Mouse (Mus musculus): Measurements from ENCODE around the gene Olfr1396. TPM values are rescaled to one million over a fixed set of nuclear protein-coding genes. Genes with fewer than 3 reads are reported as not detected.
A peak's percentile ranks its signal among the peaks of the same experiment; 100 is the strongest.

Olfr1396 gene
- polyA plus RNA-seq, 1 experiment from 2014 or later, result not detected

DNA sequence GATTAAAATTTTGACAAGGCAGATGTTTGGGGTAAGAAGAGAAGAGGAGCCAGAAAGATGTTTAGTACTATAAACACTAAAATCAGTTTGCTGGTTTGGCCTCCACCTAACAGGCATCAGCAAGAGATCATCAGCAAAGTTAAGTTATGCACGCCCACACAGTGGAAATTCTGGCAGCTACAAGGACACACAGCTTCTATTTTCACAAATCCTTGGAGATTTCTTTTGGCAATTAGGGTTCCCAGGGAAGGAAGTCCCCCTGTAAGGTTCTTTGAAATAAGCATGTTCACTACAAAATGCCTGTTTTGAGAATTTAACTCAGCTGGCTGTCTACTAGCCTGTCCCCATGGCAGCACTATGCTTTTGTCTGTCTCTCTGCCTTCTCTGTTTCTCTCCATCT lies 3.7 kb downstream of the Olfr1396 start:
- Histone ChIP-seq H3K9me3 (ENCODE audit: control insufficient read depth, low read length) (no peaks in the 10 kb centered on the region), H3K4me1 (replicated peaks; ENCODE audit: control insufficient read depth, insufficient read depth, low read length) (no peaks in the 10 kb centered on the region), H3K36me3 (ENCODE audit: control insufficient read depth, insufficient read depth, low read length) (no peaks in the 10 kb centered on the region), H3K27me3 (ENCODE audit: control insufficient read depth, insufficient read depth, low read length) (no peaks in the 10 kb centered on the region), H3K4me2 (ENCODE audit: low read depth, low read length, severe bottlenecking) (no peak overlapping the region), H3K27ac (ENCODE audit: low read depth, low read length) (no peak overlapping the region), H3K4me3 (ENCODE audit: low read depth, low read length) (no peak overlapping the region), H3K9ac (ENCODE audit: low read length) (no peak overlapping the region)
- 74% methylated on average over 1 of the region's 1 CpGs for WGBS
- DNase-seq (ENCODE audit: low spot score) (no peak), ATAC-seq (replicated peaks; ENCODE audit: low FRiP score) (no peak)

- 45% methylated on average over 1 of the region's 1 CpGs for WGBS
- no peak for ATAC-seq (replicated peaks; ENCODE audit: low FRiP score)
Measured at GRCm38 (mm10) chr11:49108833-49109232, 5.8 kb downstream of the Olfr1396 start.

DNA sequence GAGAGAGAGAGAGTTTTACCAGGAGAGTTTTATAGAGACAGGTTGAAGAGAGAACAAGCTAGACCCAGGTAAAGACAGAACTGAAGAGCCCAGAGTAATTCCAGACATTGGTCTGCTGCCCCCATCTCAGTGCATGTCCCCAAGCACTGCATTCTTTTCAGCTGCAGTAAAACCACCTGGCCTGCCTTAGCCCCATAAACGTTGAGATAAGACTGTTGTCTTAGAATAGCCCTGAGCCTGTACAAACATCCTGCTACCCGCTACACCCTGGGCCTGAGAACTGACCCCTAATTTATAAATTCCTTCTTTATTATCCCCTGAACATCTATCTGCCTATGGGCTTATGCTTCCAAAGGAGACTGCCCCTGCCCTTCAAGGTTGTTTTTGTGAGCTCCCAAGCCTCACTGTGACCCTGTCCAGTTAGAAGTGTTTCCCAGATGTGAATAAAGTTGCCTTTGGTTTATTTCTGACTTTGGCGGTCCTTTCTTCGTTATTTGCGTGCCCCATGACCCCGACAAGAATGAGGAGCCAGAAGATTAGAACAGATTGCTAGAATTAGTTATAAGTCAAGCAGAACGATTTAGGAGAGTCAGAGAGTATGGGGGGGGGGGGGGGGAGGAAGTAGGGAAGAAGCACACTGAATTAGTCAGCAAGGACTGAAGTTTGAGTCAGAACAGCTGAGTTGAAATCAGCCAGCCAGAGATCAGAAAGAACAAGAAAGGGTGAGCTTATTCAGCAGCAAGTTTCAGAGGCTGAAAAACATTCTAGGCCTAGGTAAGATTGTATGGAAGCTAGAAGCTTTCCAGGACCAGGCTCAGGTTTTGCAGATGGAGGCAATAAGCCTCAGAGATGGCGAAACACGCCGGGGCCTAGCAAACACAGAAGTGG lies 6.8 kb downstream of the Olfr1396 start:
- Histone ChIP-seq H3K27me3 (ENCODE audit: control insufficient read depth, insufficient read depth, low read length) (no peaks in the 10 kb centered on the region), H3K9me3 (ENCODE audit: control insufficient read depth, low read length) (no peaks in the 10 kb centered on the region), H3K9ac (ENCODE audit: low read length) (no peak overlapping the region), H3K4me3 (ENCODE audit: low read depth, low read length) (no peak overlapping the region), H3K4me2 (ENCODE audit: low read depth, low read length, severe bottlenecking) (no peak overlapping the region), H3K4me1 (replicated peaks; ENCODE audit: control insufficient read depth, insufficient read depth, low read length) (no peaks in the 10 kb centered on the region), H3K27ac (ENCODE audit: low read depth, low read length) (no peak overlapping the region), H3K36me3 (ENCODE audit: control insufficient read depth, insufficient read depth, low read length) (no peaks in the 10 kb centered on the region)
- DNase-seq (ENCODE audit: low spot score) (no peak), ATAC-seq (replicated peaks; ENCODE audit: low FRiP score) (no peak)
- WGBS, result 55% methylated on average over 10 of the region's 10 CpGs

More at GRCm38 (mm10) chr11:49108833-49109232, 5.8 kb downstream of the Olfr1396 start:
- Histone ChIP-seq H3K27me3 (ENCODE audit: control insufficient read depth, insufficient read depth, low read length) (no peaks in the 10 kb centered on the region), H3K27ac (ENCODE audit: low read depth, low read length) (no peak overlapping the region), H3K9me3 (ENCODE audit: control insufficient read depth, low read length) (no peaks in the 10 kb centered on the region), H3K4me2 (ENCODE audit: low read depth, low read length, severe bottlenecking) (no peak overlapping the region), H3K36me3 (ENCODE audit: control insufficient read depth, insufficient read depth, low read length) (no peaks in the 10 kb centered on the region), H3K4me1 (replicated peaks; ENCODE audit: control insufficient read depth, insufficient read depth, low read length) (no peaks in the 10 kb centered on the region), H3K9ac (ENCODE audit: low read length) (no peak overlapping the region), H3K4me3 (ENCODE audit: low read depth, low read length) (no peak overlapping the region)
- peak; percentile 56 for DNase-seq (ENCODE audit: low spot score)

GRCm38 (mm10) chr11:49105752-49106151 lies 8.9 kb downstream of the Olfr1396 start:
- Histone ChIP-seq H3K9me3 (ENCODE audit: control insufficient read depth, low read length) (no peaks in the 10 kb centered on the region), H3K27me3 (ENCODE audit: control insufficient read depth, insufficient read depth, low read length) (no peaks in the 10 kb centered on the region), H3K4me2 (ENCODE audit: low read depth, low read length, severe bottlenecking) (no peak overlapping the region), H3K27ac (ENCODE audit: low read depth, low read length) (no peak overlapping the region), H3K36me3 (ENCODE audit: control insufficient read depth, insufficient read depth, low read length) (no peaks in the 10 kb centered on the region), H3K9ac (ENCODE audit: low read length) (no peak overlapping the region), H3K4me3 (ENCODE audit: low read depth, low read length) (no peak overlapping the region), H3K4me1 (replicated peaks; ENCODE audit: control insufficient read depth, insufficient read depth, low read length) (no peaks in the 10 kb centered on the region)
- ATAC-seq (replicated peaks; ENCODE audit: low FRiP score) (no peak), DNase-seq (ENCODE audit: low spot score) (no peak)
- WGBS, result 74% methylated on average over 1 of the region's 1 CpGs

DNA sequence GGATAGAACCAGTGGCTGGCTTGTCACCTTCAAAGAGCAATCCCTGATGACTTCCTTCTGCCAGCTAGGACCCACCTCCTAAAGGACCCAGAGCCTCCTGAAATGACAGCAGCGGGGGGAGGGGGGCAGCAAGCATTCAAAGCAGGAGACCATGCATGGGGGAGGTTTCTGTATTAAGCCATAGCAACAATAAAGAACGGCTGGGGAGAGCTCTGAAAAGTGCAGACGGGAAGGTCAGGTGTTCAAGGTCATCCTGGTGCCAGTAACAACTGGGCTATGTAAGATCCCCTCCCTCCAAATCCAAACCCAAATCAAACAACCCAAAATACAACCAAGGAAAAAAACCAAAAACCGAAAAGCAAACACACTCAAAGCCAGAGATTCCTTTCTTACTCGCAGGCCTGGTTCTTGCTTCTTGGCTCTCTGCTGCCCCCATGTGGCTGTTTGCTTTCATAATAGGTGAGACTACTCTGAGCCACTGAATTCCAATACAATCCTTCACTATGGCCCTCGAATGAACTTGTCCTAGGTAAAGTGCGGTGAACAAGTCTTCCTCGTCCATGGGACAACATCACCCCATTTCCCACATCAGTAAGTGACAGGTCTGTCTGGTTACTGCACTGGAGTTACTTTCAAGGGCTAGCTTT lies 11.5 kb downstream of the Olfr1396 start:
- no peak overlapping the region for H3K4me2 ChIP-seq (ENCODE audit: low read depth, low read length, severe bottlenecking)
- H3K9ac ChIP-seq (ENCODE audit: low read length), result no peak overlapping the region
- no peak overlapping the region for H3K27ac ChIP-seq (ENCODE audit: low read depth, low read length)
- H3K4me3 ChIP-seq (ENCODE audit: low read depth, low read length), result no peak overlapping the region
- H3K9me3 ChIP-seq (ENCODE audit: control insufficient read depth, low read length), result no peaks in the 10 kb centered on the region
- no peaks in the 10 kb centered on the region for H3K36me3 ChIP-seq (ENCODE audit: control insufficient read depth, insufficient read depth, low read length)
- DNase-seq (ENCODE audit: low spot score) (peak; percentile 90), ATAC-seq (replicated peaks; ENCODE audit: low FRiP score) (peak; percentile 80)
- no peaks in the 10 kb centered on the region for H3K4me1 ChIP-seq (replicated peaks; ENCODE audit: control insufficient read depth, insufficient read depth, low read length)
- no peaks in the 10 kb centered on the region for H3K27me3 ChIP-seq (ENCODE audit: control insufficient read depth, insufficient read depth, low read length)
- WGBS, result 19% methylated on average over 8 of the region's 8 CpGs

GRCm38 (mm10) chr11:49101500-49101899 lies 13.2 kb downstream of the Olfr1396 start:
- 67% methylated on average over 5 of the region's 5 CpGs for WGBS
- no peak for DNase-seq (ENCODE audit: low spot score)
- no peak overlapping the region for H3K9ac ChIP-seq (ENCODE audit: low read length)
- H3K4me2 ChIP-seq (ENCODE audit: low read depth, low read length, severe bottlenecking), result no peak overlapping the region
- no peaks in the 10 kb centered on the region for H3K9me3 ChIP-seq (ENCODE audit: control insufficient read depth, low read length)
- no peak overlapping the region for H3K4me3 ChIP-seq (ENCODE audit: low read depth, low read length)
- H3K27me3 ChIP-seq (ENCODE audit: control insufficient read depth, insufficient read depth, low read length), result no peaks in the 10 kb centered on the region
- no peak overlapping the region for H3K27ac ChIP-seq (ENCODE audit: low read depth, low read length)
- no peaks in the 10 kb centered on the region for H3K4me1 ChIP-seq (replicated peaks; ENCODE audit: control insufficient read depth, insufficient read depth, low read length)
- no peak for ATAC-seq (replicated peaks; ENCODE audit: low FRiP score)
- no peaks in the 10 kb centered on the region for H3K36me3 ChIP-seq (ENCODE audit: control insufficient read depth, insufficient read depth, low read length)

- no peak for DNase-seq (ENCODE audit: low spot score)
- no peak overlapping the region for H3K4me2 ChIP-seq (ENCODE audit: low read depth, low read length, severe bottlenecking)
- H3K4me3 ChIP-seq (ENCODE audit: low read depth, low read length), result no peak overlapping the region
- 79% methylated on average over 3 of the region's 3 CpGs for WGBS
- no peaks in the 10 kb centered on the region for H3K4me1 ChIP-seq (replicated peaks; ENCODE audit: control insufficient read depth, insufficient read depth, low read length)
- no peaks in the 10 kb centered on the region for H3K36me3 ChIP-seq (ENCODE audit: control insufficient read depth, insufficient read depth, low read length)
- H3K9me3 ChIP-seq (ENCODE audit: control insufficient read depth, low read length), result no peaks in the 10 kb centered on the region
- no peaks in the 10 kb centered on the region for H3K27me3 ChIP-seq (ENCODE audit: control insufficient read depth, insufficient read depth, low read length)
- no peak for ATAC-seq (replicated peaks; ENCODE audit: low FRiP score)
- no peak overlapping the region for H3K9ac ChIP-seq (ENCODE audit: low read length)
- H3K27ac ChIP-seq (ENCODE audit: low read depth, low read length), result no peak overlapping the region
Measured at GRCm38 (mm10) chr11:49100409-49100808, 14.3 kb downstream of the Olfr1396 start.

- Histone ChIP-seq H3K9ac (ENCODE audit: low read length) (no peak overlapping the region), H3K27me3 (ENCODE audit: control insufficient read depth, insufficient read depth, low read length) (no peaks in the 10 kb centered on the region), H3K4me2 (ENCODE audit: low read depth, low read length, severe bottlenecking) (no peak overlapping the region), H3K27ac (ENCODE audit: low read depth, low read length) (no peak overlapping the region), H3K4me1 (replicated peaks; ENCODE audit: control insufficient read depth, insufficient read depth, low read length) (no peaks in the 10 kb centered on the region), H3K4me3 (ENCODE audit: low read depth, low read length) (no peak overlapping the region), H3K9me3 (ENCODE audit: control insufficient read depth, low read length) (no peaks in the 10 kb centered on the region), H3K36me3 (ENCODE audit: control insufficient read depth, insufficient read depth, low read length) (no peaks in the 10 kb centered on the region)
- WGBS, result 69% methylated on average over 4 of the region's 4 CpGs
- DNase-seq (ENCODE audit: low spot score) (no peak), ATAC-seq (replicated peaks; ENCODE audit: low FRiP score) (0 out of 2 replicates have a peak, but pooled peaks have one; percentile 27)
Measured at GRCm38 (mm10) chr11:49095367-49095766, 19.3 kb downstream of the Olfr1396 start.

Measured in forebrain, embryonic 11.5 days (tissue).